8 mouse cellular contexts compared by ENCODE assay signal in genomic region chr12:69538362-69538950, GRCm38 (mm10). TPM values are rescaled to one million over a fixed set of nuclear protein-coding genes. Genes with fewer than 3 reads are reported as not detected.
DNase-seq lines count a peak whose midpoint lies in the region; ATAC-seq and TF ChIP-seq lines count a peak whose summit lies in the region.

No protein-coding gene starts in this region.

- no peaks in the 10 kb centered on the region for H3K36me3 ChIP-seq in lung, embryonic 15.5 days
- no peaks in the 10 kb centered on the region for H3K36me3 ChIP-seq in hindbrain, postnatal 0 days (ENCODE audit: insufficient read depth, low read length)

- no peak for TF ChIP-seq POLR2A in embryonic fibroblast, embryonic 13.5 days (IDR thresholded peaks at IDR 0.05; ENCODE audit: low read depth, low read length)

- peak overlapping the region; percentile 51 for H3K4me2 ChIP-seq in lung, embryonic 15.5 days
- no peak overlapping the region for H3K4me2 ChIP-seq in hindbrain, postnatal 0 days (ENCODE audit: low read depth, low read length)

- peak overlapping the region; percentile 92 for H3K27ac ChIP-seq in lung, embryonic 15.5 days
- H3K27ac ChIP-seq in embryonic fibroblast, embryonic 13.5 days (ENCODE audit: insufficient read depth, low read length) = peak overlapping the region; percentile 98
- H3K27ac ChIP-seq in hindbrain, postnatal 0 days = peak overlapping the region; percentile 81

- WGBS in lung, embryonic 15.5 days = 49% methylated on average over 4 of the region's 4 CpGs
- 62% methylated on average over 4 of the region's 4 CpGs for WGBS in hindbrain, postnatal 0 days

- ATAC-seq in lung, embryonic 15.5 days (ENCODE audit: borderline replicate concordance, extremely low read depth, low FRiP score, low TSS enrichment) = no peak
- ATAC-seq in hindbrain, postnatal 0 days = 0 out of 2 replicates have a peak, but pooled peaks have one; percentile 22
- no peak for ATAC-seq in inflammation-experienced regulatory T-cells, adult 6 months

- TF ChIP-seq CTCF in embryonic fibroblast, embryonic 13.5 days (IDR thresholded peaks at IDR 0.05; ENCODE audit: borderline replicate concordance, insufficient read depth, low read length) = no peak
- no peak for TF ChIP-seq CTCF in hindbrain, postnatal 0 days (IDR thresholded peaks at IDR 0.05; ENCODE audit: low read depth)

- no peak for DNase-seq in lung, postnatal 14 days
- no peak for DNase-seq in hindbrain, postnatal 0 days (ENCODE audit: low spot score)
- DNase-seq in monocyte, adult 2 months (ENCODE audit: low read depth in 1 of 2, low spot score in 2 of 2) = peak; percentile 29 to 36
- DNase-seq in urinary bladder, postnatal 4 days (ENCODE audit: low spot score in 2 of 2) = no peak
- no peak for DNase-seq in left cerebral cortex, adult 9 months (ENCODE audit: low spot score in 2 of 2)

- H3K9me3 ChIP-seq in lung, embryonic 15.5 days = no peaks in the 10 kb centered on the region
- no peaks in the 10 kb centered on the region for H3K9me3 ChIP-seq in hindbrain, postnatal 0 days (ENCODE audit: low read length)

- H3K4me3 ChIP-seq in lung, embryonic 15.5 days = no peak overlapping the region
- H3K4me3 ChIP-seq in embryonic fibroblast, embryonic 13.5 days (ENCODE audit: insufficient read depth, low read length) = no peak overlapping the region
- H3K4me3 ChIP-seq in hindbrain, postnatal 0 days (ENCODE audit: low read length) = no peak overlapping the region

- no peak overlapping the region for H3K9ac ChIP-seq in lung, embryonic 15.5 days
- no peak overlapping the region for H3K9ac ChIP-seq in hindbrain, postnatal 0 days (replicated peaks; ENCODE audit: low read length)

- H3K4me1 ChIP-seq in lung, embryonic 15.5 days = peaks cover 32% of the 10 kb centered on the region
- peaks cover 23% of the 10 kb centered on the region for H3K4me1 ChIP-seq in embryonic fibroblast, embryonic 13.5 days (ENCODE audit: control insufficient read depth, insufficient read depth, low read length)
- H3K4me1 ChIP-seq in hindbrain, postnatal 0 days (ENCODE audit: insufficient read depth, low read length) = peaks cover 19% of the 10 kb centered on the region

- no peaks in the 10 kb centered on the region for H3K27me3 ChIP-seq in lung, embryonic 15.5 days
- H3K27me3 ChIP-seq in hindbrain, postnatal 0 days (ENCODE audit: insufficient read depth, low read length) = no peaks in the 10 kb centered on the region

RNA-seq across cellular contexts. Expression of gene Vcpkmt, which starts 44.4 kb away (rescaled TPM):
- polyA plus RNA-seq in lung, embryonic 15.5 days (2015; fragmentation: Nextera tagmentation; extraction: Ambion mirVana) = 23.4 and 24.3 TPM in 2 replicates
- 14.5 and 14.7 TPM in 2 replicates for polyA plus RNA-seq in embryonic fibroblast, embryonic 13.5 days (2011; ENCODE audit: insufficient read length, low read depth, missing spikeins)
- 4.0 and 6.1 TPM in 2 replicates for total RNA-seq in hindbrain, postnatal 0 days (2014; rRNA removed)
- 33.0 and 33.6 TPM in 2 replicates for polyA plus RNA-seq in hindbrain, postnatal 0 days (2015; fragmentation: Nextera tagmentation; extraction: Ambion mirVana)
- 10 to 100 TPM; 12.5 to 22.1 (median 14.0) TPM for polyA plus RNA-seq in inflammation-experienced regulatory T-cells, adult 6 months (2017; shearing (Covaris generic))

Comparison
In these comparisons a context has a peak if more than half of its experiments do, and no peak if none do; other contexts are left out.
1. DNase-seq: peak in monocyte, adult 2 months (2 of 2); none in lung, postnatal 14 days (single experiment), hindbrain, postnatal 0 days (single experiment), urinary bladder, postnatal 4 days (0 of 2) and left cerebral cortex, adult 9 months (0 of 2).
2. Peak in every context shown above with its lines, with median percentiles within 50 percentile points of each other: H3K27ac ChIP-seq.